Mouse (Mus musculus) cerebellum, adult 2 months (tissue): ENCODE results near the gene Fubp1. TPM values are rescaled to one million over a fixed set of nuclear protein-coding genes. Genes with fewer than 3 reads are reported as not detected.

Experiments used
- DNase-seq, 2 experiments: peaks; one replicate each; pipeline ENCODE4 v3.0.0; 2021
- H3K27ac ChIP-seq: fragments of 200-500 bp; 2 replicates; pipeline ENCODE4 v1.5.1; 2012; ENCODE audit warnings: low read length, control low read depth, inconsistent platforms; ENCODE audit not compliant: insufficient read depth
- H3K27me3 ChIP-seq: fragments of 200-500 bp; 2 replicates; pipeline ENCODE4 v1.6.1; 2012; ENCODE audit warnings: inconsistent platforms, mild to moderate bottlenecking, low read length, moderate library complexity; ENCODE audit not compliant: control insufficient read depth, insufficient read depth
- H3K4me1 ChIP-seq: fragments of 200-500 bp; 2 replicates; pipeline ENCODE4 v1.6.1; 2011; ENCODE audit warnings: low read length; ENCODE audit not compliant: control insufficient read depth, insufficient read depth
- H3K4me3 ChIP-seq: fragments of 200-500 bp; replicated peaks from 2 replicates; pipeline ENCODE3; 2011; ENCODE audit warnings: mild to moderate bottlenecking, low read depth, low read length, control low read depth; ENCODE audit not compliant: insufficient read depth
- CTCF ChIP-seq: fragments of 200-500 bp; IDR thresholded peaks from 2 replicates; pipeline ENCODE4 v1.5.1; 2011; ENCODE audit warnings: low read depth, mild to moderate bottlenecking, control low read depth, low read length, moderate library complexity, borderline replicate concordance; ENCODE audit not compliant: insufficient read depth
- POLR2A ChIP-seq: fragments of 200-500 bp; IDR thresholded peaks from 2 replicates; pipeline ENCODE4 v1.6.1; 2011; ENCODE audit warnings: low read length, control low read depth, borderline replicate concordance; ENCODE audit not compliant: insufficient read depth
- WGBS: fragments of 180-500 bp; shearing (Covaris S2); methylation state at CpG from one replicate; pipeline ENCODE4 v1.1.7; 2018; 5-methylcytosine and 5-hydroxymethylcytosine counted together
- polyA plus RNA-seq: library from polyadenylated mRNA; depleted of rRNA; stranded (reverse); fragments of >200 nt; gene quantifications from 2 replicates; pipeline ENCODE4 v1.2.3, GENCODE M21; 2012; rRNA removed

Fubp1 gene
- 94.5 and 110 TPM in 2 replicates for polyA plus RNA-seq

DNA sequence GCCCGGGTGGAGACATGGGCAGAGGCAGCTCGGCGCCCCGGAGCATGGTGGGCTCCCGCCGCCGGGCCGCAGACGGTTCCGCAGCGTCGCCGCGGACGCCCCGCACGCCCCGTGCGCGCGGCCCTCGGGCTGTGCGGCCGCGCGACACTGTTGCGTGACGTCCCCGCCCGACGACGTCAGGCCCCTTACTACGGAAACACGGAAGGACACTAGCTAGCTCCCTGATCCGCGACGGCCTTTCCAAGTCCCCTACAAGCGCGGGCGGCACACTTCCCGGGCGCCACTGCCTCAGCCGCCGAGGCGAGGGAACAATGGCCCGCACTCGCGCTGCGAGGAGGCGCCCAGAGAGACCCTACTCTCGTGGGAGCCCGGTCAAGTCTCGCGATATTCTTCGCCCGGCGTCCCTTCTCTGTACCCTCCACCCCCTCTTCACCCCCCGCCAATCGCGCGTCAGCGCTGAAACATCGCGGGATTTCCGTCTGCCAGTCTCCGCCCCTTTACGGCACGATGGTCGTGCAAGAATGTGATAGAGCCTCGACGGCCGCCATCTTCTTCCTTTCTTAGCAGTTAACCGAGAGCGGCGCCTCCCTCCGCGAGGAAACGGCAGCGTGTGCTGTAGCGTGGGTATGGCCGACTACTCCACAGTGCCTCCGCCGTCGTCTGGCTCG is at the start of gene Fubp1, which contains the start of gene Dnajb4:
TSS of gene Fubp1 (plus strand) at position 456 of the 668 bp plus-strand sequence.
TSS of gene Dnajb4 (minus strand) at position 336 of the 668 bp plus-strand sequence.
- H3K4me3 ChIP-seq, result peak within 1 kb of the TSS; percentile 81
- no peak for TF ChIP-seq CTCF
- TF ChIP-seq POLR2A, result peak; percentile 57
- H3K27ac ChIP-seq, result peak within 1 kb of the TSS; percentile 100
- peak; percentile 99 to 100 for DNase-seq
- under 1% methylated on average over 85 of the region's 85 CpGs for WGBS
- no peaks in the 10 kb centered on the region for H3K27me3 ChIP-seq
- peaks cover 5% of the 10 kb centered on the region for H3K4me1 ChIP-seq

GRCm38 (mm10) chr3:152160607-152161006 is 49.6 kb upstream of the Fubp1 start:
- Histone ChIP-seq H3K27me3 (no peaks in the 10 kb centered on the region), H3K4me3 (no peak overlapping the region), H3K4me1 (peaks cover under 1% of the 10 kb centered on the region; the same call in 1 of the 2 replicates), H3K27ac (no peak overlapping the region)
- WGBS, result 73% methylated on average over 4 of the region's 4 CpGs
- TF ChIP-seq CTCF, result no peak
- TF ChIP-seq POLR2A, result no peak
- no peak for DNase-seq

DNA sequence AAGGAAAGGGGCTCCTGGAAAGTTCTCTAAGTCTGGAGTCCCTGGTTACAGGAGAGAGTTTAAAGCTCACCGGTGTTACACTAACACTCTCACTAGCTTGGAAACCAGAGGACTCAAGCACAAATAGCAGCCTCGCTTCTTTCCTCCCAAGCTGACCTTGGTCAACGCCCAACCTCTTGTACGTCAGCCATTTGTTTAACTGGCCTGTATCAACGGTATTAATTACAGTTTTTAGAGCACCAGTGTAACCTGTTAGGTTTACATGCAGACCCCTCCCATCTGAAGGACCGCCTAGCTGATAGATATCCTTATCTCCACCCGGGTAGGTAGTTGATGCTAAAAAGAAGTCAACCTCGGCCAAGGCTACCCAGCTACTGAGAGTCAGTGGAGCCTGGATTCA is 46.9 kb upstream of the Fubp1 start:
- Histone ChIP-seq H3K27ac (no peak overlapping the region), H3K27me3 (no peaks in the 10 kb centered on the region), H3K4me3 (no peak overlapping the region), H3K4me1 (no peaks in the 10 kb centered on the region)
- TF ChIP-seq POLR2A, result no peak
- DNase-seq, result no peak
- 93% methylated on average over 8 of the region's 8 CpGs for WGBS

GRCm38 (mm10) chr3:152165014-152165350 is 45.2 kb upstream of the Fubp1 start:
- DNase-seq, result no peak
- TF ChIP-seq CTCF, result no peak
- no peak for TF ChIP-seq POLR2A
- H3K27ac ChIP-seq, result no peak overlapping the region
- no peaks in the 10 kb centered on the region for H3K4me1 ChIP-seq
- 56% methylated on average over 9 of the region's 9 CpGs for WGBS
- H3K4me3 ChIP-seq, result peak overlapping the region; percentile 72
- H3K27me3 ChIP-seq, result no peaks in the 10 kb centered on the region

DNA sequence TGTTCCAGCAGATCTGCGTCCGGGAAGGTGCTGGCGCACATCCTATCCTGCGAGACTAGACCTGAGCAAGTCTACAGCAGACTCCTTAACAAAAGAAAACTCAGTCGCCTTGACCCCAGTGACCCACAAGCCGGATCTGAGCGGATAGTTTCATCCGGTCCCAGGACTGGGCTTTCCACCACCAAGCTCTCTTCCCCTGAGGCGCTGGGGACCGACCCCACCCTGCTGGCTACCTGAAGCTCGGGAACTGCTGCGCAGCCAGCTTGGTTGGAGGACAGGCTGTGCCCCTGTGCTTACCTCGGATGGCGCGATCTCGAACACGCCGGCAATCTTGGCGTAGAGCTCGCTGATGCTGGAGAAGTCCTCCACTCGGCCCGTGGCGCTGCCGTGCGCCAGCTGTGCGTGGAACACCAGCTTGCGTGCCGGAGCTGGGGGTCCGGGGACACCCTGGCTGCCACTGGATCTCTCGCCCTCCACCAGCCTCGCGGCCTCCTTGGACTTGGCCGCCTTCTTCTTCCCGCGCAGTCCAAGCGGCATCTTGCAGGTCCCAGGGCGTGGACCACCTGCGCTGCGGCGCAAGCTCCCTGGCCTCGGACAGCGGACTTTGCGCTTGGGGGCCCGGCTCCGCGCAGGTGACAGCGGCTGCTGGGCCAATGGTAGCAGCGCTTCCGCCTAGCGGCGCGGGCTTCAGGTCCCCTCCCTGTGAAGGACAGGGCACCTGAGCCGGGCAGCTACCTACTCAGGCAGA is 44.7 kb upstream of the Fubp1 start:
- peak; percentile 58 to 66 for DNase-seq
- H3K27me3 ChIP-seq, result no peaks in the 10 kb centered on the region
- H3K27ac ChIP-seq, result 0 out of 2 replicates have a peak overlapping the region, but pooled peaks have one; percentile 6
- no peaks in the 10 kb centered on the region for H3K4me1 ChIP-seq
- peak overlapping the region; percentile 72 for H3K4me3 ChIP-seq
- WGBS, result 3% methylated on average over 53 of the region's 53 CpGs
- TF ChIP-seq POLR2A (0 out of 2 replicates have a peak, but pooled peaks have one; percentile 17), CTCF (no peak)

DNA sequence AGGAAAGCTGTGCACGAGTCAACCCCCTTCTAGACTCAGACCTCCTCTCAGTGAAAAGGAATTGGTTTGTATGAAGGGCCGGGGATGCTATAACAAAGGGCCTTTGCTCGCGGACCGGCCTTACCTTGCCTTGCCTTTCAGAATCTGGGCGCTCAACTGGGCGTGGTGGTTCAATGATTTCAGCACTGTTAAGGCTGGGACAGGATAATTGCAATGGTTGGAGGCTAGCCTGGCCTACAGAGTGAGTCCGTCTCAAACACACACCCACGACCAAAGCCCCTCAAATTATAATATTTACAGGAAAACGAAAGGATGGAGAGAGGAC is 44.2 kb upstream of the Fubp1 start, which contains the start of gene Gipc2:
TSS of gene Gipc2 (minus strand) at position 132 of the 325 bp plus-strand sequence.
- H3K27ac ChIP-seq, result 0 out of 2 replicates have a peak within 1 kb of the TSS, but pooled peaks have one; percentile 6
- no peaks in the 10 kb centered on the region for H3K27me3 ChIP-seq
- no peak for TF ChIP-seq POLR2A
- TF ChIP-seq CTCF, result no peak
- no peaks in the 10 kb centered on the region for H3K4me1 ChIP-seq
- DNase-seq, result no peak
- H3K4me3 ChIP-seq, result peak within 1 kb of the TSS; percentile 72
- WGBS, result 18% methylated on average over 10 of the region's 10 CpGs

DNA sequence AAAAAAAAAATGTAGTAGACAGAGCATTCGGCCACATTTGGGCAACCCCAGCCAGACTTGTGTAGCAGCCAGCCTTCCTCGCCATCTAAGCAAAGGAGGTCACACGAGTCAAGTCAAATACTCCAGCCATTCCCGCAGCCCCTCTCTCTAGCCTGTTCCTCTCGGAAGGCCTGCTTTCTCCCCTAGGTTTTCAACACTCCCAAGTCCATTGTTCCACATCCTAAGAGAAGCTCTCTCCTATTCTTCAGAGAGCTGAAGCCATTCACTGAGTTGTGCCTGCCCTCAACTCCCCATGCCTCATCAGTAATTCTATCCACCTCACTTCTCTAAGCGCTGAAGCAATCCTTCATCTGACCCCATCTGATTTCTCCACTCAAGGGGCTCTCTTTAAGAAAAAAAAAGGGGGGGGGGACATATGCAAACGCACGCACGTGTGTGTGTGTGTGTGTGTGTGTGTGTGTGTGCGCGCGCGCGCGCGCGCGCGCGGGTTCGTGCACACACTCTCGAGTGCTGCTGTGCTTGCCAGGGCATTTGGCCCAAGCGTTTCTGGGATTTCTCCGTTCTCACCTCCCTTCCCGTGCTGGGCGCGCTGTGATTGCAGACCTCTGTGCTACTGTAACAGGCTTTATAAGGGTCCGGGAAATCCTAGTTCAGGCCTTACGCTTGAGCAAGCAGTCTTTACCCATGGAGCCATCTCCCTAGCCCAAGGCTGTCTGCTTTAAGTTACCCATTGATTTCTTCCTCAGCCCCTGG is 43.3 kb upstream of the Fubp1 start:
- TF ChIP-seq POLR2A (no peak), CTCF (no peak)
- Histone ChIP-seq H3K27ac (no peak overlapping the region), H3K4me3 (peak overlapping the region; percentile 46), H3K27me3 (no peaks in the 10 kb centered on the region), H3K4me1 (no peaks in the 10 kb centered on the region)
- 18% methylated on average over 29 of the region's 29 CpGs for WGBS
- peak; percentile 23 to 38 for DNase-seq

GRCm38 (mm10) chr3:152168007-152168406 is 42.2 kb upstream of the Fubp1 start:
- no peak overlapping the region for H3K4me3 ChIP-seq
- H3K27me3 ChIP-seq, result no peaks in the 10 kb centered on the region
- TF ChIP-seq CTCF (no peak), POLR2A (no peak)
- H3K27ac ChIP-seq, result no peak overlapping the region
- WGBS, result 95% methylated on average over 10 of the region's 10 CpGs
- peak in 1 of 2 experiments; percentile 5 for DNase-seq
- no peaks in the 10 kb centered on the region for H3K4me1 ChIP-seq
